ENCODE assay signal across 1 mouse cellular context in genomic region chr11:102587554-102587953, GRCm38 (mm10).
TF ChIP-seq lines count a peak whose summit lies in the region.

No protein-coding gene starts in this region.

TF ChIP-seq in CH12.LX, 34 proteins besides CTCF, POLR2A, EP300 and RAD21:
- TF ChIP-seq ZNF384 (IDR thresholded peaks at IDR 0.05; ENCODE audit: low read depth, low read length) (peak; percentile 23; the same call in 1 of the 2 replicates), GABPA (IDR thresholded peaks at IDR 0.05; ENCODE audit: insufficient replicate concordance, low read depth, low read length) (no peak)
